Mouse (Mus musculus) gastrocnemius, postnatal 10 days (tissue): ENCODE data around the gene St3gal3. TPM values are rescaled to one million over a fixed set of nuclear protein-coding genes. Genes with fewer than 3 reads are reported as not detected.
A peak's percentile ranks its signal among the peaks of the same experiment; 100 is the strongest.

Source experiments
- DNase-seq: peaks from one replicate; pipeline ENCODE4 v3.0.0; 2021; ENCODE audit warnings: mixed read lengths
- total RNA-seq, 2 experiments: library from RNA; stranded (reverse); gene quantifications; 2 replicates each; pipeline ENCODE4 v1.2.3; 2021

The St3gal3 gene
- total RNA-seq, 2 experiments from 2014 or later, result 40.9 to 48.9 TPM

- no peak for DNase-seq
These were observed 115.1 kb downstream of the St3gal3 start for GRCm38 (mm10) chr4:118019640-118020039.

DNA sequence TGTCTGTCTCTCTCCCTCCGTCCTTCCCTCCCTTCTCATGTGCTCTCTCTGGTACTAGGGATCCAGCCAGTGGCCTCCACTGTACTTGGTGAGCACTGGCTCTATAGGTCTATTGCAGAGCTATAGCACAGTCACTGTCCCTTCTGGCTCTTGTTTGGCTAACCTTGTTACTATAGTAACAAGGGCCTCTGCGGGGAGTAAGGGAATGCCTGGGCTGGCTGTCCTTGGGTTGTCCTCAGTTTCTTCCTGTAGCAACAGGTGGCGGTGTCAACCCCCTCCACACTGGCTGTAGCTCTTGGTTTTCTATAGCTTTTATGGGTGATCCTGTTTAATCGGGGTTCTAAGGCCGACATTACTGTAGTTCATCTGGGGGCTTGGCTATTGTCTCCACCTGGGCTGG lies 115.5 kb downstream of the St3gal3 start:
- no peak for DNase-seq

DNA sequence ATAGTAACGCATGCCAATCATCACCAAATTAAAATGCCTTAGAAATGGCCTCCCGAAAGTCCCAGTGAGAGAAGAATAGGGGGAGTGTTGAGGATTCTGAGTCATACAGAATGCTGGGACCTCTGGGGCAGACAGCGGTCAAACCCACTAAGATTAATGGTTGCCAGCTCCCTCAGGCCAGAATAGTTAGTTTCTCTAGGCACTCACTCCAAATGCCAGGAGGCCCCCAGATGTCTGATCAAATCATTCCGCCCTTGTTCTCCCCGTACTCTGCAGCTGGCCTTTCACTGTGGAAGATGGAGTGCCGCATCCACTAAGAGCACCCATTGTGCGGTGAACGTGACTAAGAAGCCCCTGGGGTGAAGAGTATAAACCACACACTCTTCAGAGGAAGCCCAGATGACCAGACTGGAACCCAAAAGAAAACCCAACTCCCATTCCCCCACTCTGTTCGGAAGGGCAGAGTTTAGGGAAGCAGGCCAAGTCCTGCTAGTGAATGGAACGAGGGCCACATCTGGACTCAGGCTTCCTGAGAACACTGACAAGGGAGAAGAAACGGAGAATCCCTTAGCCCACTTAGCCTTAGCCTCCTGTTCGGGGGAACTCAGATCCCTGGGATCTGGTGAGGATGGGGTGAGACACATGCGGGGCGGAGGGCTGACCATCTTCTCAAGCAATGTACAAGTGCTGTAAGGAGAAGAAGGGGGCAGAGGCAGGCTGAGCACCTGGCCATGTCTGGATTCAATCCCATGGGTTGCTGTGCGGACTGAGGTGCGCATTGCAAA lies 117.5 kb downstream of the St3gal3 start:
- no peak for DNase-seq

GRCm38 (mm10) chr4:118016323-118016911 lies 118.3 kb downstream of the St3gal3 start:
- no peak for DNase-seq

DNA sequence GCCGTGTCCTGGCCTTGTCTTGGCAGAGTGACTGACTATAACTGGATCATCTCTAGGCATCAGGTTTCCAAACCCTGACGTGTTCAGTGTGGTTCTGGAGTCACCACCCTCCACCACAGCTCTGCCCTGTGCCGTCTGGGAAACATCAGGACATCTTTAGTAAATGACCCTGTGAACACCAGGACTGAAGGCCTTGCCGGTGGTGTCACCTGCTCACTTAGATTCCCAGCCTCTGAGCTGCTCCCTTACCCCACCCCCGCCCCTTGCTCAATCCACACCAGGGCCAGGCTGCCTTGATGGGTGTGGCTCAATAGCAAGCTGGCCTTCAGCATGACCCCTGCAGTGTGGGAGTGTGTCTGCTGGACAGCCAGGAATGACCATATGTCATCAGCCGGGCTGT lies 119.1 kb downstream of the St3gal3 start:
- DNase-seq, result no peak

DNA sequence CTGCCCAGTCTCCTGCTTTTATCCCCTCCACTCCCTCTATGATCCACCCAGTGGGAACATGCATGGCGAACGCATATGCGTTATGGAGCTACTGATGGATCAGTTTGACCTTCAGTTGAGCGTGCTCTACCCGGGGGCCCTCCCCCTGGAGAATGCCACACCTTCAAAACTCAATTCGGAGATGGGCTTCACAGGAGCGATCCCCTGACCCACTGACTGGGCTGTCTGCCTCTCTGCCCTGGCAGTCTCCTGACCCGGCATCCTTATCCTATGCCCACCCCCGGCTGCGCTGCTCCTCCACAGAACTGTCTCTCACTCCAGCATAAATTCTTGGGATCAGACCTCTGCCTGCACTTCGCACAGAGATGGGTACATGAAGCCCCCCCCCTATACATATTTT lies 119.6 kb downstream of the St3gal3 start:
- no peak for DNase-seq

DNA sequence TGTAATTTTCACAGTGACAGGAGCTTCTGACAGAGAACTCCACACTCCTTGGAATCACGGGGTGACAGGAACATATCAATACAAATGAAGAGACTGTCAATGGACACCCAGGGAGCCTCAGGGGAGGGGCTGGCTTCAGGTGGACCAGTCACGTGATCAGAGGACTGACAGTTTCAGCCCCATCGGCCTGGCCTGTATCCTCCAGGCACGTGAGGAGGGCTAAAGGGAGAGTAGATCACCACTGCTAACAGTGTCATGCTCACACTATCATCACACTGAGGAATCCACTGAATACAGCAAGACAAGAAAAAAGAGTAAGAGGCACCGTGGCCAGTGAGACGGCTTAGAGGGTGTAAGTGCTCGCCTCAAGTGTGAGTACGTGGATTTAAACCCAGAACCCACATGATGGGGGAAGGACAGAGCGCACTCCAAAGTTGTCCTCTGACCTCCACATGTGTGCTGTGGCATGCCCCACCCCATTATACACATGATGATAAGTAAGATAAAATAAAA lies 124.0 kb downstream of the St3gal3 start:
- DNase-seq, result no peak

GRCm38 (mm10) chr4:118008433-118009033 lies 126.2 kb downstream of the St3gal3 start:
- no peak for DNase-seq

- no peak for DNase-seq
These were observed 133.4 kb downstream of the St3gal3 start for GRCm38 (mm10) chr4:118001355-118001754.

DNA sequence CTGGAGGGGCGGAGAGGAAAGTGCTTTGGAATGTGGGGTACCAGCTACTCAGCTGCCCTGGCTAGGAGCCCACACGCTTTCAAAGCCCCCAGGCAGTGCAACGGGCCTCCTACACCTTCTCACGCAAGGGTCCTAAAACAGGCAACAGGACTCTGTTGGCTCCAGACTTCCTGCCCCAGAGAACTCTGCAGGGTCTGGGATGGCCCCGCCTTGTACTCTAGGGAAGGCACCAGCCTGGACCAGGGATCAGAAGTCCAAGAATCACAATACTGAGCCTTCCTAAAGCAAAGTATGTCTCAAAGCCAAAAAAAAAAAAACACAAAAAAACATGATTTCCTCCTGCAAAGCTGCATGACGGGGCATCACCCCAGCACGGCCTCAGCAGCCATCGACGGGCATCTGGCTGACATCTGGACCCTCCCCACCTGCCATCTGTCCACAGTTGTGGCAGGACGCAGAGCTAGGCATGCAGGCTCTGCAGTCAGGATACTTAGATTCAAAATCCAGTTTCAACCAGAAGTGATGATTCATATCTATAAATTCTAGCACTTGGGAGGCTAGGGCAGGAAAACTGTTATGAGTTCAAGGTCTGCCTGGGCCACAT lies 134.0 kb downstream of the St3gal3 start:
- DNase-seq, result peak; percentile 3

DNA sequence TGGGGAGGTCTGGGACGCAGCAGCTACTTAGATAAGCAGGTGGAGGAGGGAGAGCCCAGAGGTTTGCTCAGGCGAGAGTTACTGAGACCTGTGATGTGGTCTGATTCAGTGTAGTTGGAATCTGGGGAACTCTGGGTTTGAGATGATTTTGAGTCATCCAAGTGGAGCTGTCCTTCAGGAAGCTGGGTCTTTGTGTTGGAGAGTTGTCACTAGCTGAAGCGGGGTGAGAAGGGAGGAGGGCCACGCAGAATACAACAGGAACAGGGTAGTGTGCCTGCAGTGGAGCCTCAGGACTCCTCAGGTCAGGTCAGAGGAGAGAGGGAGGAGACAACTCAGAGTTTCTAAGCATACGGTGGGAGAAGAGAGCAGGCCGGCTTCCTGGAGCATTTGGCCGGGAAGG lies 134.8 kb downstream of the St3gal3 start:
- DNase-seq, result no peak

GRCm38 (mm10) chr4:117997381-117998269 lies 137.1 kb downstream of the St3gal3 start:
- peak; percentile 48 for DNase-seq

GRCm38 (mm10) chr4:117996701-117997100 lies 138.0 kb downstream of the St3gal3 start:
- no peak for DNase-seq

DNA sequence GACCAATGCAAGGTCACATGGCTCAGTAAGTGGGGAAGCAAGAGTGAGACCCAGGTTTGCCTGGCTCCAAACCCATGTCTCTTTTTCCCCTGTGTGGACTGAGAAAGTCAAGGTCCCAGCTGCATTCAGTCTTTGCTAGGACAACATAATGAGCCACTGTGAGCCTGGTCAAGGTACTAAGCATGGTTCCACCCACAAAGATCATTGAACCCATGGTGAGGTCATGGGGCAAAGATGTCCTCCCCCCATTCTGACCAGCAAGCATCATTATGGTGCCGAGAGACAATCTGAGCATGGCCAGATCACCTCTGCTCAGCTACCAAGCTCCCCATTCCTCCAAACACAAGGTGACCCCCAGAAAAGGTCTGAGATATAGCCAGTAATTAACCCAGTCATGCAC lies 139.3 kb downstream of the St3gal3 start:
- no peak for DNase-seq

DNA sequence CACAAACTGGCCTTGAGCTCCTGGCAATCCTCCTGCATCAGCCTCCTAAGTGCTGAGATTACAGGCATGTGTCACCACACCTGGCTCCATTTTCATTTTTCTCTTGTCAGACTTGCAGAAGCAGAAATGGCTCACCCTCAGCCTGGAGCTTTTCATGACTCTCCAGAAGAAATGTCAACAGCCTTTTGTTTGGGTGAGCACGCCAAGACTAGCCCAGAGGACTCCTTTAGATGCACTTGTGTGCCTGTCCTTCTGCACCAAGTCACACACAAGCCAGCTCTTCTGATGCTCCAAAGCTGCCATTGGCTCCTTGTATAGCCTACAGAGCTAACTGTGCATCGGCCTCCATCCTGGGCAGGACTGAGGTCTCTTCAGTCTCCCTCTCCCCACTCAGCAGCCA lies 141.3 kb downstream of the St3gal3 start:
- no peak for DNase-seq

DNA sequence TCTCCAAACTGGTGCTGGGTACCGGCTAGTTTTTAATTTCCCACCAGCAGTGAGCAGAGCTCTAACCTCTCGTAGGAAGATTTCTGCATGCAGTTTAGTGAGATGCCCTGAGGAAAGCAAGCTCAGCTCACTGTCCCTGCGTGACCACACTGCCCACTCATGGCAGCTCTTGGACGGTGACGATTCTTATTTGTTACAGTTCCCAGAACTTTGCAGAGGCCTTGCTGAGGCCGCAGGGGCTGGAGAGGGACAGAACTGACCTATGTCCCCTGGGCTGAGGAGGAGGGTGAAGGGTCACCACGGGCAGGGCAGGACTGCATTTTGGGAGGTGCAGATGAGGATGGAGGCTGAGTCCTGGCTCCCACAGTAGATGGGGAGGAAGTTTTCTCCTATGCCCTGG lies 141.8 kb downstream of the St3gal3 start:
- no peak for DNase-seq

- DNase-seq, result no peak
These were observed 142.7 kb downstream of the St3gal3 start for GRCm38 (mm10) chr4:117992036-117992435.

DNA sequence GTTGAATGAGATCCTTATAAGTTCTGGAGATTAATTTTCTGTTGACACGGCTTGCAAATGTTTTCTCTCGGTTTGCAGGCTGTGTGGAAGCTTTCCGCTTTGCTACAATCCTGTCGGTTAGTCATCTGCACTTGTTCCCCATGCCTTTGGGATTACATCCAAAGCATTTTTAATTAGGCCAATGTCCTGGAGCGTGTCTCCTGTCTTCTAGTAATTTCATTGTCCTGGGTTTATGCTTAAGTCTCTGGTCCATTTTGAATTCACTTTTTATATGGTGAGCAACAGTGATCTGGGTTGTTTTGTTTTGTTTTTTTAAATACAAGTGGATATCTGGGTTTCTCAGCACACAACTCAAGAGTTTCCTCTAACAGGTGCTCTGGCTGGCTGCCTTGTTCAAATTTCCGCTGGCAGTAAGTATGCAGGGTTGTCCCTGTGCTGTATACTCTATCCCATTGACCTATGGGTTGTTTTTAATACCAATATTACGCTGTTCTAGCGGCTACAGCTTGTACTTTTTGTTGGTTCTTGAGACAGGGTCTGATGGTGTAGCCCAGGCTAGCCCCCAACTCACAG lies 143.6 kb downstream of the St3gal3 start:
- DNase-seq, result no peak

DNA sequence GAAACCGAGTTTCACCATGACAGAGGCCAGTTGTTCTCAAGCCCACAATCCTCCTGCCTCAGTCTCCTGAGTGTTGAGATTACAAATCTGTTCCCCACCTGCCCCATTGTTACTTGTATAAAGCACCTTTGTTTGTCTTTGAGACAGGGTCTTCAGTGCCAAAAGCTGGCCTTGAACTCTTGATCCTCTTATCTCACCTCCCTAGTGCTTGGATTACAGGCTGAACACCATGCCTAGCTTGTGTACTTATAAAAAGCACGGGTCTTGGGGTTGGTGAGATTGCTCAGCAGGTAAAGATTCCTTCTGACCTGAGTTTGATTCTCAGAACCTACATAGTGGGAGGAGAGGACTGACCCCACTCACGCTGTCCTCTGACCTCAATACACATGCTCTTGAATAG lies 144.1 kb downstream of the St3gal3 start:
- DNase-seq, result no peak

DNA sequence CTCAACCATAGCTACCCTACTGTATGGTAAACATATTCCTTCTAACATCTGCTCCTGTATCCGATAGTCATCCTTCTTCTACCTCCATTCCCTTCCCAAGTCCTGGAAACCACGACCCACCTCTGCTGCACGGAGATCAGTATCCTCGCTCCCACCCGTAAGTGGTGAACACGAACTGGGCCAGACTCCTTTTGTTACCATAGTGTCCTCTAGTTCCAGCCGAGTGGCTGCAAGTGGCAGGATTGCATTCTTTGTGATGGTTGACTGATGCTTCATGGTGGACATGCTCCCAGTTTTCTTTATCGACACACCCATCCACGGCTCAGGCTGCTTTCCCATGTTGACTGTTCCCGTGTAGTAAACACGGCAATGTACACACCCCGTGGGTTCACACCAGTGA lies 144.9 kb downstream of the St3gal3 start:
- DNase-seq, result no peak

GRCm38 (mm10) chr4:117986766-117987165 lies 147.9 kb downstream of the St3gal3 start:
- no peak for DNase-seq
